Mouse (Mus musculus): ENCODE measurements around the gene Pipox. TPM values are rescaled to one million over a fixed set of nuclear protein-coding genes. Genes with fewer than 3 reads are reported as not detected.

Gene Pipox
- polyA plus RNA-seq (2015; fragmentation: Illumina TruSeq; extraction: RNeasy Lipid Tissue Mini Kit (QIAGEN cat#74804); ENCODE audit: low read depth, low replicate concordance), result 1.9 TPM

GRCm38 (mm10) chr11:77893787-77894718, at the start of gene Pipox:
Pipox (minus strand) TSS chr11:77894096.

GRCm38 (mm10) chr11:77930751-77931540, 37.0 kb upstream of the Pipox start, which contains the start of gene Sez6:
Sez6 (plus strand) TSS chr11:77930800.

Other genes with a start within 250 kb of the Pipox start
- 22.1 TPM for gene Nufip2, start 207.9 kb downstream of the Pipox start, polyA plus RNA-seq (2015; fragmentation: Illumina TruSeq; extraction: RNeasy Lipid Tissue Mini Kit (QIAGEN cat#74804); ENCODE audit: low read depth, low replicate concordance)
- gene Cryba1, start 168.8 kb downstream of the Pipox start, polyA plus RNA-seq (2015; fragmentation: Illumina TruSeq; extraction: RNeasy Lipid Tissue Mini Kit (QIAGEN cat#74804); ENCODE audit: low read depth, low replicate concordance), result not detected
- gene Myo18a, start 130.8 kb downstream of the Pipox start, polyA plus RNA-seq (2015; fragmentation: Illumina TruSeq; extraction: RNeasy Lipid Tissue Mini Kit (QIAGEN cat#74804); ENCODE audit: low read depth, low replicate concordance), result 72.5 TPM
- not detected for gene Gm10277, start 106.3 kb downstream of the Pipox start, polyA plus RNA-seq (2015; fragmentation: Illumina TruSeq; extraction: RNeasy Lipid Tissue Mini Kit (QIAGEN cat#74804); ENCODE audit: low read depth, low replicate concordance)
- gene Sez6, start 36.7 kb upstream of the Pipox start, polyA plus RNA-seq (2015; fragmentation: Illumina TruSeq; extraction: RNeasy Lipid Tissue Mini Kit (QIAGEN cat#74804); ENCODE audit: low read depth, low replicate concordance), result 105 TPM
- 33.7 TPM for gene Phf12, start 88.7 kb upstream of the Pipox start, polyA plus RNA-seq (2015; fragmentation: Illumina TruSeq; extraction: RNeasy Lipid Tissue Mini Kit (QIAGEN cat#74804); ENCODE audit: low read depth, low replicate concordance)
- gene Dhrs13, start 138.2 kb upstream of the Pipox start, polyA plus RNA-seq (2015; fragmentation: Illumina TruSeq; extraction: RNeasy Lipid Tissue Mini Kit (QIAGEN cat#74804); ENCODE audit: low read depth, low replicate concordance), result 9.1 TPM
- gene Flot2, start 143.8 kb upstream of the Pipox start, polyA plus RNA-seq (2015; fragmentation: Illumina TruSeq; extraction: RNeasy Lipid Tissue Mini Kit (QIAGEN cat#74804); ENCODE audit: low read depth, low replicate concordance), result 96.3 TPM
- 19.6 TPM for gene Eral1, start 186.3 kb upstream of the Pipox start, polyA plus RNA-seq (2015; fragmentation: Illumina TruSeq; extraction: RNeasy Lipid Tissue Mini Kit (QIAGEN cat#74804); ENCODE audit: low read depth, low replicate concordance)
- 20.0 TPM for gene Fam222b, start 200.6 kb upstream of the Pipox start, polyA plus RNA-seq (2015; fragmentation: Illumina TruSeq; extraction: RNeasy Lipid Tissue Mini Kit (QIAGEN cat#74804); ENCODE audit: low read depth, low replicate concordance)